Mouse (Mus musculus) forebrain, postnatal 0 days (tissue): ENCODE data around the gene Gpr176. TPM values are rescaled to one million over a fixed set of nuclear protein-coding genes. Genes with fewer than 3 reads are reported as not detected.

Experiments used
- ATAC-seq: fragments of 200-750 bp; cut with Nextera tagmentation; 2 replicates; pipeline ENCODE4 v1.8.0; 2017; ENCODE audit warnings: mild to moderate bottlenecking, moderate library complexity
- DNase-seq: peaks from one replicate; pipeline ENCODE4 v3.0.0-alpha.2; 2015
- H3K27ac ChIP-seq: fragments of 300-500 bp; sonication (generic); 2 replicates; pipeline ENCODE4 v1.5.1; 2014; ENCODE audit warnings: low read depth, mild to moderate bottlenecking, antibody characterized with exemption, low read length, moderate library complexity, mixed read lengths
- H3K27me3 ChIP-seq: fragments of 300-500 bp; sonication (generic); 2 replicates; pipeline ENCODE4 v1.6.1; 2014; ENCODE audit warnings: mild to moderate bottlenecking, low read length, mixed read lengths; ENCODE audit not compliant: insufficient read depth
- H3K36me3 ChIP-seq: fragments of 300-500 bp; sonication (generic); 2 replicates; pipeline ENCODE4 v1.6.1; 2014; ENCODE audit warnings: mild to moderate bottlenecking, moderate library complexity; ENCODE audit not compliant: insufficient read depth
- H3K4me1 ChIP-seq: fragments of 300-500 bp; sonication (generic); 2 replicates; pipeline ENCODE4 v1.6.1; 2014; ENCODE audit warnings: antibody characterized with exemption; ENCODE audit not compliant: insufficient read depth
- H3K4me2 ChIP-seq: fragments of 300-500 bp; sonication (generic); 2 replicates; pipeline ENCODE4 v1.6.1; 2014; ENCODE audit warnings: low read depth, mild to moderate bottlenecking, moderate library complexity
- H3K4me3 ChIP-seq: fragments of 300-500 bp; sonication (generic); 2 replicates; pipeline ENCODE4 v1.5.1; 2014; ENCODE audit warnings: low read depth, low read length, mixed read lengths
- H3K9ac ChIP-seq: fragments of 300-500 bp; sonication (generic); 2 replicates; pipeline ENCODE4 v1.6.1; 2014; ENCODE audit warnings: mild to moderate bottlenecking
- H3K9me3 ChIP-seq: fragments of 300-500 bp; sonication (generic); 2 replicates; pipeline ENCODE4 v1.6.1; 2016; ENCODE audit warnings: low read length
- CTCF ChIP-seq: sonication (generic); IDR thresholded peaks from 2 replicates; pipeline ENCODE4 v1.5.1; 2016; ENCODE audit warnings: antibody characterized with exemption, control low read depth, low read depth
- WGBS: fragments of 180-500 bp; shearing (Covaris S2); extraction: QIAGEN DNeasy Blood & Tissue Kit; methylation state at CpG from one replicate; pipeline ENCODE4 v1.1.7; 2014; 5-methylcytosine and 5-hydroxymethylcytosine counted together
- polyA plus RNA-seq: library from polyadenylated mRNA; unstranded; fragments of >200 nt; fragmentation: Nextera tagmentation; extraction: Ambion mirVana; gene quantifications from 2 replicates; pipeline ENCODE4 v1.2.1, GENCODE M21; 2015
- total RNA-seq: library from RNA; depleted of rRNA; stranded (reverse); fragments of >200 nt; gene quantifications from 2 replicates; pipeline ENCODE4 v1.2.3, GENCODE M21; 2014

Gpr176 gene
- total and polyA plus RNA-seq, 2 experiments from 2014 or later: 8.3 to 11.0 TPM

DNA sequence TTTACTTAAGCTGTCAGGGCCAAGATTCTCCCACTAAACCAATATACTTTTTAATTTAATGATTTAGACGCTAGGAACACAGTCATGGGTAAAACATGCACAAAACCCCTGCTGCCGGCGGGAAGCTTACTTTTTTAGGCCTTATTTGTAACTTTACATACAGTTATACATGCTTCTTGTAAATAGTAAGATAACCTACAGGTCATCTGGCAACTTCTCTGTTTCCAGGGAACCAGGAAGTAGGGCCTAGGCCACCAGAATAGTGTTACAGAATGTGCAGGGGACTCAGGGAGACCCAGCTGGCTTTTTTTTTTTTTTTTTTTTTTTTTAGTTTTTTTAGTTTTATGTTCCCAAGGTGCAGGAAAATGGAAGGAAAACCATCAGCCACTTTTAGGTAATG, 16.4 kb upstream of the Gpr176 start:
- Histone ChIP-seq H3K4me3 (peak overlapping the region; percentile 60), H3K27ac (no peak overlapping the region), H3K4me2 (peak overlapping the region; percentile 82), H3K36me3 (no peaks in the 10 kb centered on the region), H3K27me3 (no peaks in the 10 kb centered on the region), H3K4me1 (peaks cover 8% of the 10 kb centered on the region; the same call in 1 of the 2 replicates), H3K9me3 (no peaks in the 10 kb centered on the region), H3K9ac (no peak overlapping the region)
- TF ChIP-seq CTCF: no peak
- ATAC-seq: no peak
- WGBS: 66% methylated on average over 3 of the region's 3 CpGs
- DNase-seq: no peak

DNA sequence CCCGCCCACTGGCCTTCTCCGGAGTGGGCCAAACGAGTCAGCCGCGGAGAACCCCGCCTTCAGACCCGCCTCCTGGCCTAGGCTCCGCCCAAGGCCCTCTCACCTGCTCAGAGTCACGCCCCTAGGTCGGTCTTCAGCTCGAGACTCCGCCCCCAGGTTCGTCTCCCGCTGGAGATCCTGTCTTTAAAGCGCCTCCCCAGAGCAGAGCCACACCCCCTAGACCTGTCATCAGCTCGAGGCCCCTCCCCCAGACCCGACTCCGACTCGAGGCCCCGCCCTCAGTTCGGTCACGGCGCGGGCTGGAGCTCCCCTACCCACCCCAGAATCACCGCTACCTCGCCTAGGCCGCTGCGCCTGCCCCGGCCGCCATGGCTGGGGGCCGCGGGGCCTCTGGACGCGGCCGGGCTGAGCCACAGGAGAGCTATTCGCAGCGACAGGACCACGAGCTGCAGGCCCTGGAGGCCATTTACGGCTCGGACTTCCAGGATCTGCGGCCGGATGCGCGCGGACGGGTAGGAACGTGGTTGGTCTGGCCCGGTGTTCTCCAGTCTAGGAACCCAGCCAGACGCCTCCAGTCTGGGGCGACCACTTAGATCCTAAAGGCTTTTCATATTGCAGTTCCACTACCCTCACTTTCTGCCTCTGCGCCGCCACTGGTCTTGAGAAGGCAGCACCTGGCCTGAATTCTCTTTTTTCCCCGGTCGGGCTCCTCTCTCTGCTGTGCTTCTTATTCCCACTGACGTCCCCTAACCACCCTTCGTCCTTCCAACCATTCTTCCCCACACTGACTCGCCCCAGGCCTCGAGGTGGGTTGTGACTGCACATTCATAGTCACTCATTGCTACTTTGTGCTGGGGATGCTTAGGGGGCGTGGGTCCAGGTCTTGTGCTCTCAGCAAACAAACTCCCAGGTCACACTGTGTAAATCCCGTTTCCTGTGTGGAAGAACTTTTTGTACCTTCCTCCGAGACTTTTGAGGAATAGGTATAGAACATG, 15.4 kb upstream of the Gpr176 start, which contains the start of gene Eif2ak4:
Eif2ak4 (plus strand) TSS at position 278 of the 995 bp plus-strand sequence.
- no peaks in the 10 kb centered on the region for H3K27me3 ChIP-seq
- peak within 1 kb of the TSS; percentile 77 for H3K9ac ChIP-seq
- WGBS: under 1% methylated on average over 61 of the region's 61 CpGs
- peak within 1 kb of the TSS; percentile 82 for H3K4me2 ChIP-seq
- DNase-seq (peak; percentile 97), ATAC-seq (peak; percentile 98)
- no peaks in the 10 kb centered on the region for H3K9me3 ChIP-seq
- peak within 1 kb of the TSS; percentile 82 for H3K27ac ChIP-seq
- no peaks in the 10 kb centered on the region for H3K36me3 ChIP-seq
- TF ChIP-seq CTCF: peak; percentile 2; the same call in 1 of the 2 replicates
- peak within 1 kb of the TSS; percentile 60 for H3K4me3 ChIP-seq
- H3K4me1 ChIP-seq: peaks cover 8% of the 10 kb centered on the region; the same call in 1 of the 2 replicates

DNA sequence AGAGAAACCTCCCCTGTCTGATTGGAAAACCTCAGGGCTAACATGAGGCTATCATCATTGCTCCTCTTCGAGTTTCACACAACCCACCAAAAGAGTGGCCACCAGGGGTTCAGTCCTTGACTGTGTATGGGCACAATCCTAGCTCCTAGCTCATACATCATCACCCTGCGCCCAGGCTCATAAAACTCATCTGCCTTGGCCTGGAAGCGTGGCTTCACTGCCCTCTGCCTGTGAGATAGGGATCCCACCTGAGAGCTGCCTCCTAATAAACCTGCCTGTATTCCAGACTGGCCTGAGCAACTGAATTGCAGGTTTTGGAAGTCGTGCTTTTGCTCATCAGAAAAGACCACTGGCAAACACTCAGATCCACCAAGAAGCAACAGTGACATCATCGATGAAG, 10.2 kb upstream of the Gpr176 start:
- H3K9me3 ChIP-seq: no peaks in the 10 kb centered on the region
- H3K4me3 ChIP-seq: no peak overlapping the region
- H3K4me1 ChIP-seq: no peaks in the 10 kb centered on the region
- DNase-seq: no peak
- H3K4me2 ChIP-seq: no peak overlapping the region
- TF ChIP-seq CTCF: peak; percentile 36
- no peaks in the 10 kb centered on the region for H3K27me3 ChIP-seq
- 76% methylated on average over 5 of the region's 5 CpGs for WGBS
- no peak overlapping the region for H3K27ac ChIP-seq
- no peak for ATAC-seq
- H3K9ac ChIP-seq: no peak overlapping the region
- H3K36me3 ChIP-seq: no peaks in the 10 kb centered on the region

DNA sequence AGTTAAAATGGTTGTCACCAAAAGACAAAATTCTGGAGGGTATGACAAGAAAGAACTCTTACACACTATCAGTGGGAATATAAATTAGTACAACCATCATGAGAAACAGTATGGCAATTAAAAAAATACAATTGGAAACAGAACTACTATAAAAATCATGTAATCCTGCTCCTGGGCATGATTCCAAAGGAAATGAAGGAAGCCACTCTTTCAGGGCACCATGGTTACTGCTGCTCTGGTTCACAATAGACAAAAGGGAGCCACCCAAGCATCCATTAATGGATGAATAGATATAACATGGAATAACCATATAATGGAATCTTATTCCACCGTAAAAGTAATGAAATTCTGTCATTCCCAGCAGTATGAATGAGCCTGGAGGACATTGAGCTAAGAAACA, 6.5 kb upstream of the Gpr176 start:
- 13% methylated on average over 1 of the region's 1 CpGs for WGBS
- H3K27ac ChIP-seq: no peak overlapping the region
- H3K4me3 ChIP-seq: no peak overlapping the region
- no peaks in the 10 kb centered on the region for H3K36me3 ChIP-seq
- DNase-seq (no peak), ATAC-seq (peak; percentile 43; the same call in 1 of the 2 replicates)
- no peak for TF ChIP-seq CTCF
- H3K4me2 ChIP-seq: no peak overlapping the region
- H3K9ac ChIP-seq: no peak overlapping the region
- H3K27me3 ChIP-seq: no peaks in the 10 kb centered on the region
- H3K4me1 ChIP-seq: no peaks in the 10 kb centered on the region
- no peaks in the 10 kb centered on the region for H3K9me3 ChIP-seq

DNA sequence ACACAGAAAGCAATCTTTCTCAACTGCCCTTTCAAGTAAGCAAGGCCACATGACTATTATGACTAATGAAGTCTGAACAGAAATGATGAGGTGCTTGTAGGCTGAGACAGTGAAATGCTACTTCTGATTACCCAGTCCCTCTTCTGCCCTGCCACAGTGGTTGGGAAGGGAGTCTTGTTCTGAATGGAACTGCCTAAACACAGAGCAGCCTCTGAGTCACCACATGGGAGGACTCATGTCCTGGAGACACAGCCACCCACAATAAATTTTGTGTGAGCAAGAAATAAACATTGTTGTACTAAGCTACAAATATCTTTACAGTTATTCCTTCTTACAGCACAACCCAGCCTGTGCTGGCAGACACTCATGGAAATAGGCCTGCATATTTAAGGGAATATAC, 2.7 kb upstream of the Gpr176 start:
- no peaks in the 10 kb centered on the region for H3K27me3 ChIP-seq
- no peaks in the 10 kb centered on the region for H3K9me3 ChIP-seq
- no peak overlapping the region for H3K27ac ChIP-seq
- no peak overlapping the region for H3K4me2 ChIP-seq
- H3K36me3 ChIP-seq: no peaks in the 10 kb centered on the region
- ATAC-seq (no peak), DNase-seq (no peak)
- peaks cover 5% of the 10 kb centered on the region for H3K4me1 ChIP-seq
- no peak for TF ChIP-seq CTCF
- H3K4me3 ChIP-seq: no peak overlapping the region
- H3K9ac ChIP-seq: no peak overlapping the region

DNA sequence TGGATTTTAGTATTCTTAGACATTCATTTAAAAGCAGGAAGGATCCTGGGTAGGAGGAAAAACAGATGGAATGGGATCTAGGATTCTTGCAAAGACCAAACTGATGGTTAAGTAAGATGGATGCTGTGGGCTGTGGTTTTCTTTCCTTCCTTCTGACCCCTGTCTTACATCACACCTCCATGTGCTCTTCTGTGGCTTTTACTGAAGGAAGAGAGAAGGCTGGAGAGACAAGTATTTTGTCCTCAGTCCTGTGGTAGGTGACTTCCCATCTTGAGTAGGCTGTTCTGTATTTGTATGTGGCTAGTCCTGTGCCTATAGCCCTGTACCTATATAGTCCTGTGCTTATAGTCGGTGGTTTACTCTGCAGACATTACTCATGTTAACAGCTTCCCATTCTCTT, 2.3 kb upstream of the Gpr176 start:
- no peak for TF ChIP-seq CTCF
- H3K4me2 ChIP-seq: no peak overlapping the region
- no peak overlapping the region for H3K9ac ChIP-seq
- H3K4me3 ChIP-seq: no peak overlapping the region
- H3K27me3 ChIP-seq: no peaks in the 10 kb centered on the region
- DNase-seq (no peak), ATAC-seq (no peak)
- peaks cover 5% of the 10 kb centered on the region for H3K4me1 ChIP-seq
- no peak overlapping the region for H3K27ac ChIP-seq
- H3K9me3 ChIP-seq: no peaks in the 10 kb centered on the region
- H3K36me3 ChIP-seq: no peaks in the 10 kb centered on the region
- WGBS: 96% methylated on average over 1 of the region's 1 CpGs
